Mouse (Mus musculus) brain, embryonic 14.5 days (tissue): ENCODE measurements around the gene Lbx2. TPM values are rescaled to one million over a fixed set of nuclear protein-coding genes. Genes with fewer than 3 reads are reported as not detected.

Source experiments
- DNase-seq: peaks from one replicate; pipeline ENCODE4 v3.0.0-alpha.2; 2011; ENCODE audit warnings: low read depth
- CTCF ChIP-seq: fragments of 200-500 bp; IDR thresholded peaks from 2 replicates; pipeline ENCODE4 v1.5.1; 2012; ENCODE audit warnings: inconsistent platforms, mild to moderate bottlenecking, moderate library complexity, borderline replicate concordance; ENCODE audit not compliant: insufficient read depth, insufficient read length; ENCODE audit errors: extremely low read depth
- POLR2A ChIP-seq: fragments of 200-500 bp; IDR thresholded peaks from 2 replicates; pipeline ENCODE4 v1.6.1; 2012; ENCODE audit warnings: mild to moderate bottlenecking, inconsistent platforms, borderline replicate concordance; ENCODE audit not compliant: poor library complexity, insufficient read depth, insufficient read length, severe bottlenecking; ENCODE audit errors: extremely low read depth
- polyA plus RNA-seq: library from polyadenylated mRNA; depleted of rRNA; stranded (reverse); fragments of >200 nt; gene quantifications from 2 replicates; pipeline ENCODE4 v1.2.3, GENCODE M21; 2012; rRNA removed

Lbx2 gene
- polyA plus RNA-seq, 1 experiment, result 0.29 TPM

- TF ChIP-seq POLR2A (no peak), CTCF (no peak)
- no peak for DNase-seq
Measured at GRCm38 (mm10) chr6:83131469-83132034, 45.4 kb downstream of the Lbx2 start.

- no peak for DNase-seq
- TF ChIP-seq POLR2A (no peak), CTCF (no peak)
Measured at GRCm38 (mm10) chr6:83132176-83132919, 46.2 kb downstream of the Lbx2 start.

GRCm38 (mm10) chr6:83134226-83134625 lies 48.1 kb downstream of the Lbx2 start:
- DNase-seq, result no peak
- TF ChIP-seq POLR2A (no peak), CTCF (no peak)

- no peak for DNase-seq
- no peak for TF ChIP-seq POLR2A
- TF ChIP-seq CTCF, result no peak
Measured at GRCm38 (mm10) chr6:83134951-83135513, 48.9 kb downstream of the Lbx2 start, which contains the start of gene Rtkn. Gene Rtkn, plus strand, starts transcription at chr6:83135463.

- no peak for DNase-seq
Measured at GRCm38 (mm10) chr6:83135571-83136161, 49.5 kb downstream of the Lbx2 start.

GRCm38 (mm10) chr6:83136291-83136880 lies 50.2 kb downstream of the Lbx2 start:
- DNase-seq, result no peak
- no peak for TF ChIP-seq POLR2A
- no peak for TF ChIP-seq CTCF

More at GRCm38 (mm10) chr6:83135571-83136161, 49.5 kb downstream of the Lbx2 start:
- TF ChIP-seq CTCF (no peak), POLR2A (no peak)

- TF ChIP-seq POLR2A, result peak; percentile 4; the same call in 1 of the 2 replicates
- no peak for TF ChIP-seq CTCF
- DNase-seq, result peak; percentile 73
Measured at GRCm38 (mm10) chr6:83136881-83137575, 50.9 kb downstream of the Lbx2 start.

- TF ChIP-seq CTCF, result no peak
- TF ChIP-seq POLR2A, result no peak
- peak; percentile 70 for DNase-seq
Measured at GRCm38 (mm10) chr6:83137576-83137950, 51.4 kb downstream of the Lbx2 start.

Other genes with a start within 250 kb of the Lbx2 start
- gene Sema4f, start 146.6 kb upstream of the Lbx2 start, polyA plus RNA-seq, result 21.3 and 23.9 TPM in 2 replicates
- gene M1ap, start 139.5 kb upstream of the Lbx2 start, polyA plus RNA-seq, result 0.05 and 0.15 TPM in 2 replicates
- 2.7 and 2.9 TPM in 2 replicates for gene Dok1, start 52.9 kb upstream of the Lbx2 start, polyA plus RNA-seq
- 6.7 and 7.3 TPM in 2 replicates for gene Loxl3, start 52.2 kb upstream of the Lbx2 start, polyA plus RNA-seq
- 222 and 386 TPM in 2 replicates for gene Aup1, start 31.8 kb upstream of the Lbx2 start, polyA plus RNA-seq
- 63.4 and 99.1 TPM in 2 replicates for gene Htra2, start 31.1 kb upstream of the Lbx2 start, polyA plus RNA-seq
- 1.0 and 1.8 TPM in 2 replicates for gene Dqx1, start 28.5 kb upstream of the Lbx2 start, polyA plus RNA-seq
- gene Tlx2, start 16.1 kb upstream of the Lbx2 start, polyA plus RNA-seq, result 0.31 TPM in 1 of 2 replicates, not detected in the other
- 39.8 and 66.1 TPM in 2 replicates for gene Pcgf1, start 8.5 kb upstream of the Lbx2 start, polyA plus RNA-seq
- 10.4 and 12.8 TPM in 2 replicates for gene Ccdc142, start 15.2 kb downstream of the Lbx2 start, polyA plus RNA-seq
- 10.3 and 11.6 TPM in 2 replicates for gene Gm42688, start 15.2 kb downstream of the Lbx2 start, polyA plus RNA-seq
- 99.0 and 142 TPM in 2 replicates for gene Mrpl53, start 22.7 kb downstream of the Lbx2 start, polyA plus RNA-seq
- gene Mogs, start 29.1 kb downstream of the Lbx2 start, polyA plus RNA-seq, result 45.3 and 63.1 TPM in 2 replicates
- 298 and 440 TPM in 2 replicates for gene Wbp1, start 35.2 kb downstream of the Lbx2 start, polyA plus RNA-seq
- gene Ino80b, start 39.1 kb downstream of the Lbx2 start, polyA plus RNA-seq, result 43.4 and 47.9 TPM in 2 replicates
- gene Rtkn, start 49.1 kb downstream of the Lbx2 start, polyA plus RNA-seq, result 28.9 and 30.7 TPM in 2 replicates
- 21.2 and 31.4 TPM in 2 replicates for gene Wdr54, start 70.0 kb downstream of the Lbx2 start, polyA plus RNA-seq
- gene 1700003E16Rik, start 70.0 kb downstream of the Lbx2 start, polyA plus RNA-seq, result 2.9 and 4.1 TPM in 2 replicates
- gene Dctn1, start 79.6 kb downstream of the Lbx2 start, polyA plus RNA-seq, result 217 and 252 TPM in 2 replicates
- 2.1 and 7.0 TPM in 2 replicates for gene Slc4a5, start 133.5 kb downstream of the Lbx2 start, polyA plus RNA-seq
- 18.8 and 19.6 TPM in 2 replicates for gene Mthfd2, start 239.5 kb downstream of the Lbx2 start, polyA plus RNA-seq
- gene Mob1a, start 239.6 kb downstream of the Lbx2 start, polyA plus RNA-seq, result 27.0 and 27.1 TPM in 2 replicates